Mouse (Mus musculus) adrenal gland, adult 8-10 months (tissue): ENCODE results near the gene Zkscan6. TPM values are rescaled to one million over a fixed set of nuclear protein-coding genes. Genes with fewer than 3 reads are reported as not detected.

Experiments used
- DNase-seq: peaks from one replicate; pipeline ENCODE4 v3.0.0; 2022
- total RNA-seq, 4 experiments: library from RNA; stranded (reverse); gene quantifications; 2 replicates each; pipeline ENCODE4 v1.2.4; 2022

Gene Zkscan6
- total RNA-seq, result 10 to 100 TPM; 11.5 to 15.9 (median 13.2) TPM

- DNase-seq, result peak; percentile 89
Observed at GRCm38 (mm10) chr11:65806909-65807504, at the start of gene Zkscan6. TSS of gene Zkscan6 (plus strand) at chr11:65807175.

DNA sequence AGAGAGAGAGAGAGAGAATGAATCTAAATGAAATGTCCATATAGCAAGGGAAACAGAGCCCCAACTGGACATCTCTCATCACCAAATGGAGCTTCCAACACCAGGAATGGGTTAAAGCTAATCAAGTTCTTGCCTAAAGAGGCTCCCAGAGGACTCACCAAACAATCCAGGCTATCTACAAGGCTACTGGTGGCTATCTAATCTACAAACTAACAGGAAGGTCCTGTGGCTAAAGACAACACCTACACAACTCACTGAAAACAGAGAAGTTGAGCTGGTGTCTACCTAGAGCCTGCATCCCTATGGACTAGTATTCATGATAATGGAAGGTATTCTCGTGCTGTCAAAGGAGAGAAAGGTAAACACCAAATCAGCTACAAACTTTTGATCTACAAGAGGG is 47.6 kb upstream of the Zkscan6 start:
- no peak for DNase-seq

- DNase-seq, result no peak
Observed at GRCm38 (mm10) chr11:65760912-65761311, 46.1 kb upstream of the Zkscan6 start.

DNA sequence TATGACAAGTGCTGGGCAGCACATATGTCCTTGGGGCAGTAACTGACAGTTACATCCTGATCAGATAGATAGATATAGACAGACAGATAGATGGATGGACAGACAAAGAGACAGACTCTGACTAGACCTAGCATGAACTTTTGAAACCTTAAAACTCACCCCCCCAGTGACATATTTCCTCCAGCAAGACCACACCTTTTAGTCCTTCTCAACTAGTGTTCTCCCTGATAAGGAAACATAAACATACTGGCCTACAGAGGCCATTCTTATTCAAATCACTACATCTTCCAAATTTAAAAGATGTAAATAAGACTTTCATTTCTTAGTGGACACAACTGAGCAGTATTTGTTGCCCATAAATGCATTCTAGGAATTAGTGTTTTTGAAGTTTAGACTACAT is 38.5 kb upstream of the Zkscan6 start:
- DNase-seq, result no peak

DNA sequence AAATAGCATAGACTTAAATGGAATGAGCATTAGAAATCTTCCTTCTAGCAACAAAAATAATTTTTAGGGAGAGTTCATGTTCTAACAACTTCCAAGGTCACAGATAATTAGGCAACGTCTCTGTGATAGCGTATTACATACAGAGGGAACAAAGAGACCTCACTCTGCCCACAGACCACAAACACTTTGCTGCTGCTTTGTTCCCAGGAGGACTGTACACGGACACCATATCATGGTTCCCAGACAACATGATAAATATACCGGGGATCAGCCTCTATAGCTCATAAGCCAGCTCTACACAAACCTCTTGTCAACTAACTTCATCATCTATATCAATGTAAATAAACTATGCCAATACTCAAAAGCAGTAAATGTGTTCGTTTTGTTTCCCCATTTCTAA is 37.0 kb upstream of the Zkscan6 start:
- DNase-seq, result no peak

GRCm38 (mm10) chr11:65771546-65771945 is 35.4 kb upstream of the Zkscan6 start:
- DNase-seq, result no peak

DNA sequence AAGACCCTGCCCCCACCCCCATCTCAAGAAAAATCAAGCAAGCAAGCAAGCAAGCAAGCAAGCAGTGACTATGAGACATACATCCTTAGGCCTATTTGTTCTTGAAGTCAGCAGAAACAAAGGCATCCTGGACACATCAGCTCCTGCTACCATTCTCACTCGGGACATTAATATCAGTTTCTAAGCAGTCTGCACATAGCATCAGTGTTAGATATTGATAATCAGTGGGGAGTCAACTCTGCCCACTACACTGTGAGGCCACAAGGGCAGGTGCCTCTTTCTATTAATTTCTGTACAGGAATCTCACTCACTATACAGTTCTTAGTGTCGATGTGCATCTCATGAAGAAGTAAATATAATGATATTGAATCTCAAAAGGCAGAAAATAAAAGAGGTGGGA is 33.4 kb upstream of the Zkscan6 start:
- DNase-seq, result no peak

DNA sequence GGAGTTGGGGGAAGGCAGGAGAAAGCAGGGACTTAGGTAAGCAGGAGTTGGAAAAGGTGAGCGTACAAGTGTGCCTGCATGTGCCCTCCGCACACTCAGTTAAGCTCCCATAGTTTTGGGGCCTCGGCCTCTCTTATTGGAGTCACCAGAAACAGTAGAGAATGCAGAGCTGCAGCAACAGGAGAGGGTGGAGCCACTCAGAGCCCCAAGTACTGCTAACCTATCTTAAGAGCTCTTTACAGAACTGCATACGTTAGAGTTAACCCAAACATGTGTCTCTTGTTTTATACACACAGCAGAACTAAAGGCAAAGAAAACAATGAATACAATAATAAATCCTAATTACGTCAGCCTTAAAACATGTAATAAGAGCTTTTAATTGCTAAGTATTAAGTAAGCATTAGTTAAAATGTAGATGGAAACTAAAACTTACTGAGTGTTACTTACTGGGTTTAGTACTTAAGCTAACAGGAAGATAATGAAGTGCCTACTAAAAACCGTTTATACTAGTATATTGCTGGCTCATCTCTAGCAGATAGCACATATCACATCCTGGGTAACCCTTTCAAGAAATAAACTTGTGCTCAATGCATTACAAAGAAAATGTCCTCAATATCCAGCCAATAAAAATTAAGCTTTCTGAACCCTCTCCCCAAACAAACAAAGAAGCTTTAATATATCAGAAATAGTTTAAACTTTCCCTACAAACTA is 32.9 kb upstream of the Zkscan6 start:
- DNase-seq, result no peak

GRCm38 (mm10) chr11:65776906-65777611 is 29.9 kb upstream of the Zkscan6 start:
- no peak for DNase-seq

GRCm38 (mm10) chr11:65777810-65778209 is 29.2 kb upstream of the Zkscan6 start:
- no peak for DNase-seq

DNA sequence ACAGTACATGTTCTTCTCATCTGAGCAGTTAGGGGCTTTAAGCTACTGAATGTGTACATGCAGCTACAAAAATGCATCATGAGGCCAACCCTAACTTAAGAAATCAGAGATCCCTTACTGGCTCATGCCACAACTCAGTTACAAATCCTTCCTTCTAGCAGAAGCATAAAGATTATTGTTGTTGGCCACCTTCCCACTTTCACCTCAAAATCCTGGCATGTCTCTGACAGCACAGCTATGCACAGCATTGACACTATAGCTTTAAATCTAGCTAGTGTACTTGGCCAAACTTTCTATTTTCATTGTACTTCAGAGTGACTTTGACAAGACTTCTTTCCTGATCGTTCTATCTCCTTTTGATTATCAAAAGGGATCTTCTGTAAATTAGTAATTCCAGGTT is 27.9 kb upstream of the Zkscan6 start:
- no peak for DNase-seq

GRCm38 (mm10) chr11:65779578-65779977 is 27.4 kb upstream of the Zkscan6 start:
- DNase-seq, result no peak

DNA sequence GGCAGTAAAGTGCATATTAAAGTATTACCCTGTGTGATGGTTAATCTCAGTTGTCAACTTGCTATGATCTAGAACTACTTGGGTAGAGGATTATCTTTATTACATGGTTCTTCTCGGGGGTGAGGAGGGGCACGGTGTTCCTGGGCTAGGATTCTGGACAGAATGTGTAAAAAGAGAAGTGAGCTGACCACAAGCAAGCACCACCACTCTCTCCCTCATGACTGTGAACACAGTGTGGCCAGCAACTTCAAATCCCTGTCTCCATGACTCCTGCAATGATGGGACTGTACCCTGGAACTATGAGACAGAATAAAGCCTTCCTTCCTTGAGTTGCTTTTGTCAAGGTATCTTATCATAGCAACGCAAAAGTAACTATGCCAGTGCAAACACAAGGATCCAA is 25.4 kb upstream of the Zkscan6 start:
- no peak for DNase-seq

GRCm38 (mm10) chr11:65786160-65786559 is 20.8 kb upstream of the Zkscan6 start:
- no peak for DNase-seq

DNA sequence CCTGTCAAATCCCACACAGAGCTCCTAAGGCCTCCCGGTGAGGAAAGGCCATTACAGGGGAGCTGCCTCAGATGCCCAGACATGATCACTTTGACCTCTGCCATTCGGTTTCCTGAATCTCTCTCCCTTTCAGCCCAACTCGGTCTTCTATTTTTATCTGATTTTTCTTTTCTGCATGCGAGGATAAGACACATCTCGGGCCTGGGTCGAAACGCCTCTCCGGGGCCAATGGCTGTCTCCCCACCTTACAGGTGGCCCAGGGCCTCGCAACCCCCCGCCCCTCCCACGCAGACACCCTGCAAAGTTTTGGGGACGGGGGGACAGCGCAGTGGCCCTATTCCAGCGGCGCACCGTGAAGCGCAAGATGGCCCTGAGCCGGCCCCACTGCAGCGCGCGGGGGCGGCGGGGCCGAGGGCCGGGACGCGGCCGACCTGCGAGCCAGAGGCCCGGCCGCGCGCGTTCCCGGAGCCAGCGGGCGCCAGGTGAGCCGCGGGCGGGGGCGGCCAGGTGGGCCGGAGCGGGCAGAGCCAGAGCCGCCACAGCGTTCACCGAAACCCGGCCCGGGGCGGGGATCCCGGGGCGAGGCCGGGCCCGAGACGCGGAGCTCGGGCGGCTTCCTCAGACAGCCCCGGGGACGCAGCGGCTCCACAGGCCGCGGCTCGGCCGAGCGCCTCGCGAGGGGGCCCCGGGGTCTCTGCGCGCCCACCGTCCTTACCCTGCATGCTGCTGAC is 19.4 kb upstream of the Zkscan6 start:
- DNase-seq, result peak; percentile 18

DNA sequence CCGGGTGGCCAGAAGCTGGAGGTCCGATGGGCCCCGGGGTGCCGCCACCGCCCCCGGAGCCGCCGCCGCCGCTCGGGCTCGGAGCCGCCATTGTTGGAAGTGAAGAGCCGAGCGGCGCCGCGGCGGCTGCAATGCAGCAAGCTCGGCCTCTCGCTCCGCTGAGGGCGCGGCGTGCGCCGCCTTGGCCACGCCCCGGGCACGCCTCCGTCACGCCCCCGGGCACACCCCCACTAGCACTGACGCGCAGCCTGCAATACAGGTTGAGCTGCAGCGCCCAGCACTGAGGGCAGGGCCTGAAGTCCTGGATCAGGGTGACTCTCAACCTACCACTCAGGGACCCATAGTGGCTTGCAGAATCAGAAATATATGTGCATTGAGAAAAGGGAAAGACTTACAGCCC is 18.8 kb upstream of the Zkscan6 start, which contains the start of gene Map2k4:
Map2k4 (minus strand) TSS at position 144 of the 400 bp plus-strand sequence.
- DNase-seq, result peak; percentile 88

DNA sequence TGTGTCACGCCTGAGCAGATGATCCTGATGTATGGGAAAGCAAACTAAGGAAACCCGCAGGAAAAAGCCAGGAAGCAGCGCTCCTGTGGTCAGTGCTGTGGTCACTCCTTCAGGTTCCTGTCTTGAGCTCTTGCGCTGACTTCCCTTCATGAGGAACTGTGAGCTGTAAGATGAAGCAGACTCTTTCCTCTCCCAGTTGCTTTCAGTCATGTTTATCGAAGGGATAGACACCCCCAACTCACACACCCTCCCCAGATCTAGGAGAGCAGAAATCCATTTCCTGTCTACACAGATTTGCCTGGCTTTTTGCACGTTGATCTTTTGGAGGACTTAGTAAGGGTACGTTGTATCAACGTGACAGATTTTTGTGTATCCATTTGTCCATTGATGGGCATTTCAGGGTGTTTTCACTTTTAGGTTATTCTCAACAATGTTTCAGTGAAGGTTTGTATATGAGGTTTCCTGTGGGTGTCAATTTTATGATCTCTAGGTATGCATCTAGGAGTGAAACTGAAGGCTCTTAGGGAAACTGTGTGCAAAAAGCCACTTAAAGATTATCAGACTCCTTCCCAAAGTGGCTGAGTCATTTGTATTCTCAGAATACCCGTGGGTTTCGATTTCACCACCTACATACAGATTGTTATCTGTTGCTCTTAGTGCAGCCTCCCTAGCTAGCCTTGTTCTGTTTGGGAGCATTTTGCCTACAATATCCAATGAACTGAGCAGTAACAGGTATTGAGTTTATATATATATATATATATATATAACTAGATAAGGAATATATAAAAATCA is 12.4 kb upstream of the Zkscan6 start:
- DNase-seq, result no peak

GRCm38 (mm10) chr11:65795896-65796295 is 11.1 kb upstream of the Zkscan6 start:
- no peak for DNase-seq

GRCm38 (mm10) chr11:65801899-65802298 is 5.1 kb upstream of the Zkscan6 start:
- DNase-seq, result no peak

DNA sequence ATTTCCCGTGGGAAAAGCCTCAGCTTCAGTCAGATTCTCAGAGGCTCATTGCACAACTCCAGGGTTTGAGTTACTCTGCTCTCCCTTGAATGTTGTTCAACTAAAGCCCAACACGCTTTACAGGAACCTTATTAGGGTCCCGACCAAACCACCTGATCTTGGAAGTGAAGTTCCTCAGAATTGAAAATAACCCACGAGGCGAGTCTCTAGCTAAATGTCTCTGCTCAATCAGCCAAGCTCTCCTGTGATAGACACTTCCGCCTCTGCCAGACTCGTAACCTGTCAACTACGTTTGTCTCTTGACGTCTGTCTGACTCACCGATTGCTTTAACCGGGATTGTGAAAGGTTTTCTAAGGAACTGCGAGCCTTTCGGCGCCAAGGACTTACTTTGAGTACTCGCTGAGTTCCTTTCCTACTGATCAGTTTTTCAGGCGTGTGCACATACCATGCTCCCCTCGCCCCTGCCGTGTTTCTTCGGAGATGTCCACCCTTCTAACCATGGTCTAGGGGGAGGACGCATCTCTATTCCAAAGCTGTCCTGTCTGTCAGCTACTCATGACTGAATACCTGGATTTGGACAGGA is 562 bp upstream of the Zkscan6 start:
- peak; percentile 75 for DNase-seq

- no peak for DNase-seq
Observed at GRCm38 (mm10) chr11:65807601-65808000, 626 bp downstream of the Zkscan6 start.

GRCm38 (mm10) chr11:65812088-65812487 is 5.1 kb downstream of the Zkscan6 start:
- DNase-seq, result no peak
